Mouse (Mus musculus) layer of hippocampus, adult 9-11 months (tissue): ENCODE data around the gene Drap1.
A peak's percentile ranks its signal among the peaks of the same experiment; 100 is the strongest.
"Not testable (repeated sequence)": the region's sequence is repeated elsewhere in the genome, so short reads cannot be mapped to it uniquely, and the experiment has no call there.

ENCODE experiments used
- DNase-seq: peaks from one replicate; pipeline ENCODE4 v3.0.0; 2022

Drap1 gene

DNA sequence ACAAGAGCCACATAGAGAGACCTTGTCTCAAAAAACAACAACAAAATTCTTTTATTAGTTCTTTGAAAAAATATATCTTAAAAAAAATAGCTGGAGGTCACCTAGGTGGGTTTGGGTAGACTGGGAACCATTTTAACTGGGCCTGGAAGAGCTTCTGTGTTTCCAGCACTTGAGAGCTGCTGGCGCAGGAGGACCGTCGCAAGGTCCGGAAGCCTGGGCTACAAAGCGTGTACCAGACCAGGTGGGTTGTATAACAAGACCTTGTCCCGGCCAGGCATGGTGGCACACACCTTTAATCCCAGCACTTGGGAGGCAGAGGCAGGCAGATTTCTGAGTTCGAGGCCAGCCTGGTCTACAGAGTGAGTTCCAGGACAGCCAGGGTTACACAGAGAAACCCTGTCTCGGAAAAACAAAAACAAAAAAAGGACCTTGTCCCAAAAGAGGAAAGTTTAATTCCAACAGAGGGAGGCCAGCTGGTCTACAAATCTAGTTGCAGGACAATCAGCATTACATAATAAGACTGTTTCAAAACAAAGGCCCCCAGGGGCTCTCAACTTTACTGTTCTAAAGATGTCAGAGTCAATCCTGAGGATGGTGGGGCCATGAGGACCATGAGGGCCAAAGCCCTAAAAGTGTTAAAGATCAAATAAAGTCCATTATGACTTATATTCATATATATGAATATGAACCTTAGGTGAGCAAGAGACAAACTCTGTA lies 5.9 kb downstream of the Drap1 start:
- DNase-seq = no peak

DNA sequence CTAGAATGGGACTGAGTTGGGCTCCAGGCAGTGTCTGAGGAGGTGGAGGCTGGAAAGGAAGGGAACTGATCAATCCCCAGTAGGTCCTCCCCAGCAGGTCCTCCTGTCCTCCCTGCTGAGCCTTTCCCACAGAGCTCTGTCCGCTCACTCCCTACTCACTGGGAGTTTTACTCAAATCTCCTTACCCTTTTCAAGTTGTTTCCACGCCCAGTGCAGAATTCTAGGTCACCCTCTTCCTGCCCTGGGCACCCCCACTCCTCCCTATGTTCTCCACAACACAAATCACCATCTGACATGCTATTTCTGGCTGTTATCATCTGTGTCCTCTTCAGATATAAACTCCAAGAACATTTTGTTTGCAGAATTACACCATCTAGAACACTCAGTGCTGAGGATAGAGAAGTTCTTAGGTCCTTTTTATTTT lies 10.2 kb downstream of the Drap1 start:
- DNase-seq = peak; percentile 47

DNA sequence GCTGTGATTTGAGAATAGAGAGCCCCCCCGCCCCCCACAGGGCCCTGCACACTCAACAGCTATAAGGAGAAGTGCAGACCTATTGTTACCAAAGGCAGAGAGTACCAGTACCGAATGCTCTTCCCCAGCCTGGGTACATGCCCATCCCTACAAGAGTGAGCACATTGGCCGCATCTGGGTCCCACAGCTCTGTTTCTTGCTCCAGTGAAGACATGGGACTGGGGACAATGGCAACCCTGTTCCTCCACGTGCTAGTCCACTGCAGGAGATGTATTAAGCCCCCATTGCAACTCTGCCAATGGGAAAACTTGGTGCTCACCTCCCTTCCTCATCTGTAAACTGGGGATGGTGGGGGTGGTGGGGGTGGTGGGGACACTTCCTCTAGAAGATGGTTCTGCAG lies 10.9 kb downstream of the Drap1 start:
- DNase-seq = no peak

DNA sequence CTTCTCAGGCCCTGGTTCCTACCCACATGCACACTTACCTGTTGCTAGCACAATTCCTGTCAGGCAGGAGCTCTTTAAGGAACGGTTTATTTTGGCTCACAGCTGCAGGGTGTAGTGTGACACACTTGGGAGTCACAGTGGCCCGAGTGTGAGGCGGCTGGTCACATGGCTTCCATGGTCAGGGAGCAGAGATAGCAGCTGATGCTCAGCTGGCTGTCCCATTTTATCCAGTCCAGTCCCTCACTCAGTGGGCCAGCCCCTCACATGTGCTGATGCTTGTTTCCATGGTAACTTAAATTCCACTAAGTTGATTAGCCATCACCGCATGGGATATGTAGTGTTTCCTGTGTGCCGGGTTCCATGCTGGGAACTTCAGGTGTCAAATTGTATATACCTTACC lies 12.8 kb downstream of the Drap1 start:
- DNase-seq = no peak

DNA sequence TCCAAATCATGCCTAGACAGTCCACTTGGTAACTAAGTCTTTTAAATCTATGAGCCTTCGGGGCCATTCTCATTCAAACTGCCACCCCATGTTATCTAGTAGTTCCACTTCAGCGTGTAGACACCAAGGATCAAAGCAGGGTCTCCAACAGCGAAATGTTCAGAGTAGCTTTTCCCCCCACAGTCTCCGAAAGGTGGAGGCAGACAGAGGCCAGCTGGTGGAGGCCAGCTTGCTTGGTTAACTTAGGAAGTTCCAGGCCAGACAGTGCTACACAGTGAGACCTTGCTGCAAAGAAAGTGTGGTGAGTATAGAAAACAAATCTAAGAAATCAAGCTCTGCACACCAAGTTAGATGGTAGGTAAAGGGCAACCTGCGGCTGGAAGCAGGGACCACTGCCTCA lies 14.1 kb downstream of the Drap1 start:
- no peak for DNase-seq

DNA sequence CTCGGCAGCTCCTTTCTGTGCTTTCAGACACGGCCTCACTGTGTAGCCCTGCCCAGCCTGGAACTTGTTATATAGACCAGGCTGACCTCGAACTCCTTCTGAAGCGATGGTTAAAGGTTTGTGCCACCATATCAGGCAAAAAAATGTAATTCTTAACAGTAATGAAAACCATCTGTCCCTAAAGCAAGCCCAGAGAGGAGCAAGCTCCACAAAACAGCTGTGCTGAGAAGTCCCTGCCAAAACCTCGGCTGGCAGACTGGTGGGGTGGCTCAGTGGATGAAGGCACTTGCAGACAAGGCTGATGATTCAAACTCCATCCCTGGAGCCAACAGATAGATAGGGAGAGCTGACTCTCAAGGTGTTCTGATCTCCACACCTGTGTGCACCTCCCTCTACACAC lies 15.7 kb downstream of the Drap1 start:
- peak; percentile 38 for DNase-seq

DNA sequence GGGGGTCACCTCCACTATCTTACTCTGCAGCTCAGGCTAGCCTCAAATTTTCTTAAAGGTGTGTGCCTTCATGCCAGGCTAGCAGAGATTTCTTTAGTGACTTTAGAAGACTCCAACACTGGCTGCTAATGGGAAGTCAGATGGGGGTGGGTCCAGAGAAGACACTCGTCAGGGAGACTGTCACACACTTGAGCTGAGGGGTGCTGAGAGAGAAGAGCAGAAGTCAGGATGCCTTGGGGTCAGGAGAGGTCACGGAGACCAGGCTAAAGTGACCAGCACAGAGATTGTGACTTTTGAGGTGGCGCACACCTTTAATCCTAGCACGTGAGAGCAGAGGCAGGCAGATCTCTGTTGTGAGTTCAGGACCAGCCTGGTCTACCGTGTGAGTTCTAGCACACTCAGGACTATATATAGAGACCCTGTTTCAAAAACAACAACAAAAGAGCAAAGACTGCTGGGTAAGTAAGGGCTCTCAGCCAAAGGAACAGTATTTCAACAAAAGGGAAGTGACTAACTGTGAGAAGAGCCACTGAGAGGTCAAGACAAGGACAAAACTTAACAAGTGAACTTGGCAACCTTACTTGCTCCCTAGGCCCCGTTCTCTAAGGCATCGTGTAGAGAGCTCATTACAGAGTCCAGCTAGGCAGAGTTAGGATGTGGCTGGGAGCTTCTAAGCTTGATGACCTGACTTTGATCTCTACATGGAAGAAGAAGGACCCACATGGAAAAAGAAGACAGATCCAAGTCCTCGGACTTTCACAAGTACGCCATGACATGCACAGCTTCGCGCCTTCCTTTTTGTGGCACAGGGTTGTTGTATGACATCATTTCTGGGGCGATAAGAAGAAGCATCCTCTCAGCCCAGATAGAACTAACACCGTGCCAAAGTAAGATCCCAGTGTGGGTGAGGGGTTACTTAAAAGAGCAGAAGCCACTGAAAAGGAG lies 16.4 kb downstream of the Drap1 start:
- DNase-seq = peak; percentile 12

DNA sequence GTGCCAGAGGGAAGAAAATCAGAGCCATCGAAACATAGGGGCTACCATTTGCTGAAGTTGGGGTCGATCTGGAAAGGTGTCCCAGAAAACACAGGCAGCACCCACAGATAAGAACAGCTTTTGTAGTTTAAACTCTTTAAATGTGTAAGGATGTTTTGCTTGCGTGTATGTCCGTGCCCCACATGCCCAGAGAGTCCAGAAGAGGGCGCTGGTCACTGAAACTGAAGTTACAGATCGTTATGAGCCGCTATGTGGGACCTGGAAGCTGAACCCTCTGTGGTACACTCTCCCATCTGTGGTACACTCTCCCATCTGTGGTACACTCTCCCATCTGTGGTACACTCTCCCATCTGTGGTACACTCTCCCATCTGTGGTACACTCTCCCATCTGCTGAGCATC lies 17.6 kb downstream of the Drap1 start:
- no peak for DNase-seq

DNA sequence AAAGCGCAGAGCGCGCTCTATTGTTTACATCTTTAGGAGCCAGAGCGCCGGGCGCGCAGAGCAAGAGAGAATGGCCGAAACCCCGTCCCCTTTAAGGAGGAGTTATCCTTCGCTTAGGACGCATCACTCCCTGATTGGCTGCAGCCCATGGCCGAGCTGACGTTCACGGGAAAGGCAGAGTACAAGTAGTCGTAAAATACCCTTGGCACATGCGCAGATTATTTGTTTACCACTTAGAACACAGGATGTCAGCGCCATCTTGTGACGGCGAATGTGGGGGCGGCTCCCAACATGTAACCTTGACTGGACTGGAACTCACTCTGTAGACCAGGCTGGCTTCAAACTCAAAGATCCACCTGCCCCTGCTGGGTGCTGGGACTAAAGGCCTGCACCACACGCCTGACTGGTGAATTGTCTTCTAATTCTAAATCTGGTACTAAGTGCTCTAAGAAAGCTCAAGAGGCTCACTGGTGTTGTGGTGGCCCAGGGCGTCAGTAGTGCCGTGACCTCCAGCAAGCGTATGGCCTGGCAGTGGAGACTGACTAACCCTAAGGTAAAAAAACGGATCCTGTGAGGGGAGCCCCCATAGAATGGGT lies 18.1 kb downstream of the Drap1 start:
- DNase-seq = peak; percentile 71

DNA sequence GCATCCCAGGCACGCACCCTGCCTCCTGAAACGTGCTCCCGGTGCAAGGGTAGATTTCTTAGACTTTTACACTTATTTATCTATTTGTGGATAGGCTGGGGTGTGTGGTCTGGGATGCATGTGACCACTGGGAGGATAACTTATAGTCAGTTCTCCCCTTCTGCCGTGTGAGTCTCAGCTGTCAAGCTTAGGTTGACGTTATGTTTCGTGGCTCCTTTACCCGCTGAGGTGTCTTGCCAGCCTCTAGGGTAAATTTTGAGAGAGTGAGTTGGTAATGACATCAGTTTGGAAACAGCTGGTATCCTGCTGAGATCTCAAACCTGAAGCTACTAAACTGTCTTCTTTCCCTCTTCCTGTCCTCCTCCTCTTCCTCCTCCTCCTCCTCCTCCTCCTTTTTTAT lies 18.9 kb downstream of the Drap1 start:
- DNase-seq = no peak

DNA sequence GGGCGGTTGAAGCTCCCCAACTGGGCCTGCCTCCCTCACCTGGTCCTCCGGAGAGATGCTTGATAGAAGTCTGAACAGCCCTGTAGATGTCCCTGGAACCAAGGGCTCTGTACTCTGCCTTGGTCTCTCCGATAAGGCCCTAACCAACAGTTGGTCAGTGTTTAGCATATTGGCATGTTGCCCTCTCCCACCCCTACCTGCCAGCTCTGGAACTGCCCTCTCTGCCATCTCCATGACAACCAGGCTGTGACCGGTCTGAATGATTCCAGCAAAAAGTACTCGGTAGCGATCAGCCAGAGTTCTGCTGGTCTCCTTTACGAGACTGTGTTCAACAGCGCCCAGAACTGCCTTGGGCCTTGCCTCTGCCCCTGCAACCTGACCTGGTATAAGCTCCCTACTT lies 22.5 kb downstream of the Drap1 start, which contains the start of gene Tsga10ip:
Tsga10ip (minus strand) TSS at position 234 of the 400 bp plus-strand sequence.
- DNase-seq = no peak

DNA sequence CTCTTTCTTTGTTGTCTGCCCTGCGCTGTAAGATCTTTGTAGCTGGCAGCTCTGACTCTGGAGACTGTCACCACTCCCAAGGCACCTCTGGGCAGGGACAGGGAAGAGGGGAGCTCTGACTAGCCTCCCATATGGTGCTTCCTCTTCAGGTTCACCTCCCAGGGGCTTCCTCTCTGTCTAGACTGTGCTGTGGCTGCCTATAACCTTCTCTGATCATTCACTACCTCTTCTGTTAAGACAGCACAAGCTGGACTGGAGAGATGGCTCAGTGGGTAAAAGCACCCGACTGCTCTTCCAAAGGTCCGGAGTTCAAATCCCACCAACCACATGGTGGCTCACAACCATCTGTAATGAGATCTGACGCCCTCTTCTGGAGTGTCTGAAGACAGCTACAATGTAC lies 23.7 kb downstream of the Drap1 start:
- DNase-seq = not testable (repeated sequence)

DNA sequence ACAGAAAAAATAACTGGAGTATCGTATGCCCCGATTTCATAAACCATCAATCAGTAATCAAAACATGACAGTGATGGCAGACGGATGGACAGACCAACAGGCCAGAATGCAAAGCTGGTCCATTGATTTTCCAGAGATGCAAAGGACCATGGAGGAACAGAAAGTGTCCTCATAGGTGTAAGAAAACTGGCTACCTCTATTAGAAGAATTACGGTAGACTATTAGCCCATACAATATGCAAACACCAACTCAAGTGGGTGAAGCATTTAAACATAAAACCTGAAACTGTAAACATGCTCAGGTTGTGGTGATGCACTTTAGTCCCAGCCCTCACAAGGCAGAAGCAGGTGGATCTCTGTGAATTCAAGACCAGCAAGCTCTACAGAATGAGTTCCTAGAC lies 29.4 kb downstream of the Drap1 start:
- no peak for DNase-seq

DNA sequence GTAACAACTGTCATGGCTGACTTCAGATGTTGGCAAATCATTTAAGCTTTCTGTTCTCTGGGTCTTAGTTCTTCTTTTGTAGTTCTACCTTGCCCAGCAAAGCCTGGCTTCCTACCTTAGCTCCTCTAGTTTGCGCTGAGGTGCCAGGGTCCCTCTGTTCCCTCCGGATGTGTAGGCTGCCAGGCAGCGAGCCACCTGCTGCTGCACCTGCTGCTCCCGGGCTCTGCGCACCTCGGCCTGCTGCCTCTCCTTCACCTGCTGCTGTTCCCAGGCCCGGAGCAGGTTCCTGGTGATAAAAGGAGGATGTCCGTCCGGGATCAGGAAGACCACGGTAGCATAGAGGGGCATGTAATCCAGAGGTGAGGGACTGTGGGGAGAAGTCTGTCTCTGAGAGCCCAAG lies 30.6 kb downstream of the Drap1 start:
- no peak for DNase-seq

DNA sequence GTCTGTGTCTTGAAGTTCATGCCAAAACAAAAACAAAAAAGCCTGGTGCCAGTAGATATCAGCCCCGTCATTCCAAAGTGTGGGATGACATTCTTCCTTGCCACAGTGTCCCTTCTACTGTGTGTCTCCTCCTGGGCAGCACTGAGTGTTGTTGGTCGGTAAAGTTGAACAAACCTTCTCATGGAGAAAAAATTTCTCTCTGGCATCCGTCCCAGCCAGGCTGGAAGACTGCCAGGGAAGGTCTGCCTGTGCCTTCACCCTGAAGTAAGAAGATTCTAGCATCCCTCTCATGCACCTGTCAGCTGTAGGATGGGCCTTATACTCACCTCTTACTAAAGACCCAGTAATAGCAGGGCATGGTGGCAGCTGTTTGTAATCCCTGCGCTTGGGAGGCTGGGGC lies 31.9 kb downstream of the Drap1 start:
- no peak for DNase-seq

DNA sequence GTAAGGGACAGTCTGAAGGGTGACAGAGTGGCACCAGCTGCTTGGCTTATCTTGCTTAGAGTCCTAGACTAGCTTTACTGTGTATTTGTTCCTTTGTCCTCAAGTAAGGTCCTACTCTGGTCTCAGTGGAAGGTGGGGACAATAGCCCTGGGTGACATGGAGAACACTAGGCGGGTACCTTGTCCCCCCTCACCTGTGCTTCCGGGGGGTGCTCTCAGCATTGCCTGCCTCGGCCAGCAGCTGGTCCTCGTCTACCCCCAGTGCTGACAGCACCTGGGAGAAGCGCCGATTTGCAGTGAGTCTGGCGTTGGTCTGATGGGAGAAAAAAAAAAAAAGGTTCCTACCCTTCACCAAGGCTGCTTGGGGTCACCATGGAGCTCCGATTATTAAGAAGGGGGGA lies 34.4 kb downstream of the Drap1 start:
- DNase-seq = no peak

DNA sequence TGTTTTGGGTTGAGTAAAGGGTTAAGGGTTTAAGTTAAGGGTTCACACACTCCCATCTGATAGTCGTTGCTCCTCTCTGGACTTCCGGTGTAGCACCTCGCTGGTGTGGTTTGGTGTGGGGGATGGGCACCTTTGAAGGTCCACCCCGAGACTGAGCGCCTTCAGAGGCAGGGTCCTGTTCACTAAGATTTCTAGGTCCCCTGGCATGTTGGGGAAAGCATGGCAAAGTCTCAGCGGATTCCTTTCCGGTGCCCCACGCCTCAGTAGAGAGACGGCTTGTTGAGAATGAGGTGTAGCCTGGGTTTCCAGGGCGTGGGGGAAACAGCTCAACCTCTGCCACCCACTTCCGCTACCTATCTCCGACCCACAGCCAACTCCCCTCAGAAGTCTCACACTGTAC lies 35.1 kb downstream of the Drap1 start:
- no peak for DNase-seq

DNA sequence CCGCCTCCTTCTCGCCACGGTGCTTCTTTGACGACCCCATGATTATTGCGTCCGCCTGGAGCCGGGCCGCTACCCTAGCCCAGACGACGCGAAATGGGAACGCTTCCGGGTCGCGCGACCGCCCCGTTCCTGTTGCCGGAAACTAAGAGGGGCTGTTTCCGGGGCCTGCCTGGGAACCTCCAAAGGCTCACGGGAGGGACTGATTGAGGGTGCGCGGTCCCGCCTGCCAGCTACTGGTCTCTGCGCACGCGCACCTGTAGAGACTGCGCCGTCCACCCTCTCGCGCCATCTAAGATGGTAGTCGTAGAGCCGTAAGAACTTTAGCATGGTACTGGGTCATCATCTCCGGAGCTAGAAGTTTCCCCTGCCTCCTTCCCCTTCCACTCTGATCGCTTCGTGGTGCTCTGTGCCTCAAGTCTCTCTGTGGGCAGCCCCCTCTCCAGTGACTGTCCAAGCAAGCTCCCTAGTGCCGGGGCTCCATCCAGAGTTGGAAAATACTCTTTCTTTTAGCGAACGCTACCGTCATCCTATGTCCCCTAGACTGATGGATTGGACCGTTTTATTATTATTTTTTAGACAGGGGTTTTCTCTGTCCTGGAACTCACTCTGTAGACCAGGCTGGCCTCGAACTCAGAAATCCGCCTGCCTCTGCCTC lies 36.1 kb downstream of the Drap1 start, which contains the start of gene Sart1:
Sart1 (minus strand) TSS at position 116 of the 655 bp plus-strand sequence.
- peak; percentile 97 for DNase-seq

DNA sequence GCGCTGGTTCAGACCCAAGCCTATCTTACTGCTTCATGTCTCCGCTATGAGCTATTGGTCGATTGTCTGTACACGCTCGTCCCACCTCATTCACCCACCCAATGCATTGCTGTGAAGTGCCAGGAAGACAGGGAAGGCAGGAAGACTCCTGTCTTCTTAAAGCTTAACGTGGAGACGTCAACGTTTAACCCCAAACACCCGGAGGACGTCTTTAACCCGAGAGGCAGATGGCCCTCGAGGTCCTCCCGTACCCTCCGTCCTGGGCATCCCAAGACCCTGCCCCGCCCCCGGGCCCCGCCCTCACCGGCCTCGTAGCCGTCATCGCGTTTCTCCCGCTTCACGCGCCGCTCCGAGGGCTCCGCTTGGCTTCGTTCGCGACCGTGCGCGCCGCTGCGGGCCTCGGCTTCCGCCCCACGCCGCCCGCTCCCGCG lies 36.8 kb downstream of the Drap1 start:
- DNase-seq = no peak

DNA sequence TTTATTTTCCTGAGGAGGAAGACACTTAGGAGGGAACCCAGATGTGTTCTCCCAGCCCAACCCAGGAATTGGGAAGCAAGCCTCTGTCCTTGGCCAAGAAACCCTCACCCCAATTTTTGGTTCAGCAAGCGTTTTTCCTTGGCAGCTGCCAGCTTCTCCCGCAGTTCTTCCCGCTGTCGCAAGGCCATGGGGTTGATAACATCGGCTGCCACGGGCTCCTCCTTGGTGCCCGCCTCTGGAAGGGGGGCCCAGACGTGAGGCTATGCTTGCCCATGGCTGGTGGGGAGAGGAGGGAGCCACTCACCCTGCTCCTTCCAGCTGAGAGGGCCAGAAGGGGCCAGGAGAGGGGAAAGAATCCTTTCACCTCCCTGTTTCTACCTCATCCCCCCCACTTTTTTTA lies 40.1 kb downstream of the Drap1 start:
- DNase-seq = no peak

DNA sequence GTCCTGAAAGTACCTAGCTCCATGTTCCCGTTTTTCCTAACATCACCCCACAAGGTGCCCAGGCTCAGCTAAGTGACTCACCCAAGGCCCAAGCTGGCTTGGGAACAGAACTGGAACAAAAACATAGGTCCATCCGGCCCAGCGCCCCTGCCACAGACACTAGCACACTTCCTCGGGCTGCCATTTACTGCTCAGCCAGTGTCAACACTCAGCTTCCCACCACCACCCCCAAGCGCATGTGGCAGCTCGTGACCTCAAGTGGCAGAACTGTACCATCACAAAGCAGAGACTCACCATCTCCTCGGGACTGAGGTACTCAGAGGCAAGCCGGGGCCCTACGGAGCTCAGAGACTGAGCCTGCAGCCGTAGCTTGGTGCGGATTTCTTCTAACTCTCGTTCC lies 41.5 kb downstream of the Drap1 start:
- no peak for DNase-seq

DNA sequence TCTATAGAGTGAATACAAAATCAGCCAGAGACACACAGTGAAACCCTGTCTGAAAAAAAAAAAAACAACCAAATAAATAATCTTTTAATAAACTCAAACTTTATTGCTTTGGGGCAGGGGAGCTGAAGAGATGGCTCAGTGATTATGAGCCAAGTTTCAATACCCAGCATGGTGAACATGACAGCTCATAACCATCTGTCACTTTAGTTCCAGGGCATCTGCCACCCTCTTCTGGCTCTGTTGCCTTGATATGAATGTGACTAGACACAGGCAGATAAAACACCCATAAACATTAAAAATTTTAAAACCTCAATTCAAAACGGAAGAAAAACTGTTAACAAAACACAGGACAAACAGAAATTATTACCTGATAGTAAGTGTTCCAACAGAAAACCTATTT lies 47.3 kb downstream of the Drap1 start:
- DNase-seq = peak; percentile 86

DNA sequence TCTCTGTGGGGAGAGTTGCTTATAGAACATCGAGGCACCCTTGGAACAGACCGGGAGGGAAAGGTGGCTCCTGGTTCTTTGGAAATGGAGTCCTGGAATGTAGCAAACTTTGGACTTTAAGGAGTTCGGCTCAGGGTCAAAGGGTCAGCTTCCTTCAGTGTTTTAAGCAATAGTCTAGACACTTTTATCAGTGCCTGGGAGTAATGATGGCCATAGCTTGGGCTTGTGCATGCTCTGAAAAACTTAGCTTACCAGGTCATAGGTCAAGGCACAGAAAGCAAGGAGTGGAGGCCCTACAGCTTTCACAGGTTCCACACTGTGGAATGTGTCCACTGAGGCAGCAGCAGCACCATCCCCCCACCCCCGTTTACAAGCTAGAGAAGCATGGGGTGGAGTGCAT lies 50.0 kb downstream of the Drap1 start:
- DNase-seq = no peak
